Mouse (Mus musculus) lung, embryonic 16.5 days (tissue): ENCODE results near the gene Eif2ak3. TPM values are rescaled to one million over a fixed set of nuclear protein-coding genes. Genes with fewer than 3 reads are reported as not detected.

ENCODE experiments used
- ATAC-seq: fragments of 200-750 bp; cut with Nextera tagmentation; 2 replicates; pipeline ENCODE4 v1.8.0; 2017; ENCODE audit warnings: low read depth, mild to moderate bottlenecking, moderate library complexity
- H3K27ac ChIP-seq: fragments of 300-500 bp; sonication (generic); 2 replicates; pipeline ENCODE4 v1.5.1; 2014; ENCODE audit warnings: mild to moderate bottlenecking, control low read depth, low read length
- H3K27me3 ChIP-seq: fragments of 300-500 bp; sonication (generic); 2 replicates; pipeline ENCODE4 v1.6.1; 2014; ENCODE audit warnings: low read depth, low read length, mixed read lengths; ENCODE audit not compliant: control insufficient read depth, insufficient read depth
- H3K36me3 ChIP-seq: fragments of 300-500 bp; sonication (generic); 2 replicates; pipeline ENCODE4 v1.6.1; 2014; ENCODE audit warnings: low read length; ENCODE audit not compliant: control insufficient read depth, insufficient read depth
- H3K4me1 ChIP-seq: fragments of 300-500 bp; sonication (generic); replicated peaks from 2 replicates; pipeline ENCODE4 v1.6.1; 2014; ENCODE audit warnings: low read length, mixed read lengths; ENCODE audit not compliant: control insufficient read depth, insufficient read depth
- H3K4me2 ChIP-seq: fragments of 300-500 bp; sonication (generic); 2 replicates; pipeline ENCODE4 v1.6.1; 2014; ENCODE audit warnings: low read depth, low read length, control low read depth
- H3K4me3 ChIP-seq: fragments of 300-500 bp; sonication (generic); 2 replicates; pipeline ENCODE4 v1.5.1; 2014; ENCODE audit warnings: mild to moderate bottlenecking, low read length, control low read depth
- H3K9ac ChIP-seq: fragments of 300-500 bp; sonication (generic); 2 replicates; pipeline ENCODE4 v1.6.1; 2014; ENCODE audit warnings: low read length, control low read depth
- H3K9me3 ChIP-seq: fragments of 300-500 bp; sonication (generic); 2 replicates; pipeline ENCODE4 v1.6.1; 2016; ENCODE audit warnings: low read length; ENCODE audit not compliant: control insufficient read depth
- WGBS: fragments of 180-500 bp; shearing (Covaris S2); extraction: QIAGEN DNeasy Blood & Tissue Kit; methylation state at CpG from one replicate; pipeline ENCODE4 v1.1.7; 2014; 5-methylcytosine and 5-hydroxymethylcytosine counted together
- polyA plus RNA-seq: library from polyadenylated mRNA; unstranded; fragments of >200 nt; fragmentation: Nextera tagmentation; extraction: Ambion mirVana; gene quantifications from 2 replicates; pipeline ENCODE4 v1.2.1, GENCODE M21; 2015

Gene Eif2ak3
- polyA plus RNA-seq, 1 experiment from 2014 or later: 9.5 TPM

- H3K27ac ChIP-seq: peak overlapping the region; percentile 82
- 2% methylated on average over 35 of the region's 38 CpGs for WGBS
- H3K4me1 ChIP-seq: peaks cover 30% of the 10 kb centered on the region
- no peaks in the 10 kb centered on the region for H3K27me3 ChIP-seq
- peak overlapping the region; percentile 83 for H3K4me2 ChIP-seq
- no peaks in the 10 kb centered on the region for H3K36me3 ChIP-seq
- H3K9me3 ChIP-seq: no peaks in the 10 kb centered on the region
- peak overlapping the region; percentile 87 for H3K9ac ChIP-seq
- no peak for ATAC-seq
- peak overlapping the region; percentile 95 for H3K4me3 ChIP-seq
Measured at GRCm38 (mm10) chr6:70844896-70845646, 756 bp downstream of the Eif2ak3 start.

- Histone ChIP-seq H3K36me3 (no peaks in the 10 kb centered on the region), H3K4me2 (peak overlapping the region; percentile 16; the same call in 1 of the 2 replicates), H3K9me3 (no peaks in the 10 kb centered on the region), H3K27me3 (no peaks in the 10 kb centered on the region), H3K4me3 (no peak overlapping the region), H3K9ac (0 out of 2 replicates have a peak overlapping the region, but pooled peaks have one; percentile 23), H3K27ac (no peak overlapping the region), H3K4me1 (peaks cover 30% of the 10 kb centered on the region)
- no peak for ATAC-seq
- 40% methylated on average over 3 of the region's 3 CpGs for WGBS
Measured at GRCm38 (mm10) chr6:70847386-70847785, 3.1 kb downstream of the Eif2ak3 start.

GRCm38 (mm10) chr6:70853371-70853770 lies 9.1 kb downstream of the Eif2ak3 start:
- no peak overlapping the region for H3K9ac ChIP-seq
- 77% methylated on average over 4 of the region's 4 CpGs for whole genome bisulfite sequencing
- ATAC-seq: no peak

GRCm38 (mm10) chr6:70855529-70856309 lies 11.4 kb downstream of the Eif2ak3 start:
- Histone ChIP-seq H3K4me3 (no peak overlapping the region), H3K4me2 (no peak overlapping the region), H3K9ac (no peak overlapping the region), H3K27me3 (no peaks in the 10 kb centered on the region), H3K36me3 (peaks cover 9% of the 10 kb centered on the region), H3K9me3 (no peaks in the 10 kb centered on the region), H3K4me1 (no peaks in the 10 kb centered on the region), H3K27ac (no peak overlapping the region)
- ATAC-seq: no peak
- WGBS: 82% methylated on average over 13 of the region's 13 CpGs

More at GRCm38 (mm10) chr6:70853371-70853770, 9.1 kb downstream of the Eif2ak3 start:
- Histone ChIP-seq H3K4me3 (no peak overlapping the region), H3K27me3 (no peaks in the 10 kb centered on the region), H3K36me3 (peaks cover 3% of the 10 kb centered on the region; the same call in 1 of the 2 replicates), H3K4me2 (no peak overlapping the region), H3K9me3 (no peaks in the 10 kb centered on the region), H3K27ac (no peak overlapping the region), H3K4me1 (peaks cover 2% of the 10 kb centered on the region; the same call in 1 of the 2 replicates)

GRCm38 (mm10) chr6:70862726-70863125 lies 18.4 kb downstream of the Eif2ak3 start:
- H3K4me1 ChIP-seq: no peaks in the 10 kb centered on the region
- no peak for ATAC-seq
- no peaks in the 10 kb centered on the region for H3K27me3 ChIP-seq
- 86% methylated on average over 7 of the region's 7 CpGs for WGBS
- no peak overlapping the region for H3K4me3 ChIP-seq
- H3K9me3 ChIP-seq: no peaks in the 10 kb centered on the region
- no peak overlapping the region for H3K9ac ChIP-seq
- H3K4me2 ChIP-seq: no peak overlapping the region
- H3K27ac ChIP-seq: no peak overlapping the region
- peaks cover 9% of the 10 kb centered on the region for H3K36me3 ChIP-seq

GRCm38 (mm10) chr6:70864285-70864684 lies 20.0 kb downstream of the Eif2ak3 start:
- 86% methylated on average over 6 of the region's 6 CpGs for WGBS

GRCm38 (mm10) chr6:70866761-70867160 lies 22.4 kb downstream of the Eif2ak3 start:
- H3K4me2 ChIP-seq: no peak overlapping the region
- no peaks in the 10 kb centered on the region for H3K9me3 ChIP-seq
- H3K4me3 ChIP-seq: no peak overlapping the region
- 77% methylated on average over 5 of the region's 5 CpGs for WGBS
- H3K4me1 ChIP-seq: no peaks in the 10 kb centered on the region; the same call in 1 of the 2 replicates
- no peak for ATAC-seq
- H3K27me3 ChIP-seq: no peaks in the 10 kb centered on the region
- H3K27ac ChIP-seq: no peak overlapping the region
- no peaks in the 10 kb centered on the region for H3K36me3 ChIP-seq
- H3K9ac ChIP-seq: no peak overlapping the region

More at GRCm38 (mm10) chr6:70864285-70864684, 20.0 kb downstream of the Eif2ak3 start:
- no peak overlapping the region for H3K4me3 ChIP-seq
- H3K9me3 ChIP-seq: no peaks in the 10 kb centered on the region
- no peaks in the 10 kb centered on the region for H3K4me1 ChIP-seq
- no peak for ATAC-seq
- H3K36me3 ChIP-seq: peaks cover 3% of the 10 kb centered on the region
- H3K27ac ChIP-seq: no peak overlapping the region
- no peak overlapping the region for H3K9ac ChIP-seq
- no peaks in the 10 kb centered on the region for H3K27me3 ChIP-seq
- H3K4me2 ChIP-seq: no peak overlapping the region

GRCm38 (mm10) chr6:70867297-70867696 lies 23.0 kb downstream of the Eif2ak3 start:
- Histone ChIP-seq H3K4me3 (no peak overlapping the region), H3K36me3 (no peaks in the 10 kb centered on the region), H3K4me2 (no peak overlapping the region), H3K9me3 (no peaks in the 10 kb centered on the region), H3K4me1 (no peaks in the 10 kb centered on the region; the same call in none of the 2 replicates), H3K27me3 (no peaks in the 10 kb centered on the region), H3K27ac (no peak overlapping the region), H3K9ac (no peak overlapping the region)
- 92% methylated on average over 8 of the region's 9 CpGs for WGBS
- ATAC-seq: no peak

GRCm38 (mm10) chr6:70871511-70871980 lies 27.2 kb downstream of the Eif2ak3 start:
- Histone ChIP-seq H3K4me3 (no peak overlapping the region), H3K9ac (no peak overlapping the region), H3K27ac (no peak overlapping the region), H3K9me3 (no peaks in the 10 kb centered on the region), H3K4me2 (no peak overlapping the region), H3K4me1 (no peaks in the 10 kb centered on the region; the same call in none of the 2 replicates), H3K27me3 (no peaks in the 10 kb centered on the region), H3K36me3 (no peaks in the 10 kb centered on the region)
- ATAC-seq: no peak
- WGBS: 55% methylated on average over 14 of the region's 14 CpGs
